Mouse (Mus musculus) kidney, postnatal 0 days (tissue): ENCODE results near the gene Gpr55. TPM values are rescaled to one million over a fixed set of nuclear protein-coding genes. Genes with fewer than 3 reads are reported as not detected.
A peak's percentile ranks its signal among the peaks of the same experiment; 100 is the strongest.

Experiments used
- ATAC-seq: fragments of 200-750 bp; cut with Nextera tagmentation; replicated peaks from 2 replicates; pipeline ENCODE4 v1.8.0; 2017; ENCODE audit warnings: low read depth, moderate number of reproducible peaks, moderate TSS enrichment, moderate library complexity; ENCODE audit not compliant: low FRiP score
- DNase-seq: peaks from one replicate; pipeline ENCODE4 v3.0.0-alpha.2; 2016; ENCODE audit warnings: low spot score
- H3K27ac ChIP-seq: fragments of 300-500 bp; sonication (generic); 2 replicates; pipeline ENCODE4 v1.5.1; 2014; ENCODE audit warnings: mild to moderate bottlenecking
- H3K27me3 ChIP-seq: fragments of 300-500 bp; sonication (generic); 2 replicates; pipeline ENCODE4 v1.6.1; 2014; ENCODE audit warnings: low read length, mixed read lengths; ENCODE audit not compliant: insufficient read depth
- H3K36me3 ChIP-seq: fragments of 300-500 bp; sonication (generic); 2 replicates; pipeline ENCODE4 v1.6.1; 2014; ENCODE audit warnings: low read length, mixed read lengths; ENCODE audit not compliant: insufficient read depth
- H3K4me1 ChIP-seq: fragments of 300-500 bp; sonication (generic); replicated peaks from 2 replicates; pipeline ENCODE4 v1.6.1; 2014; ENCODE audit warnings: antibody characterized with exemption, low read length, mixed read lengths; ENCODE audit not compliant: insufficient read depth
- H3K4me2 ChIP-seq: fragments of 300-500 bp; sonication (generic); 2 replicates; pipeline ENCODE4 v1.6.1; 2014; ENCODE audit warnings: mild to moderate bottlenecking, low read length, moderate library complexity, mixed read lengths
- H3K4me3 ChIP-seq: fragments of 300-500 bp; sonication (generic); replicated peaks from 2 replicates; pipeline ENCODE4 v1.5.1; 2014; ENCODE audit warnings: low read depth, low read length
- H3K9ac ChIP-seq: fragments of 300-500 bp; sonication (generic); 2 replicates; pipeline ENCODE4 v1.6.1; 2014; ENCODE audit warnings: low read depth, low read length
- H3K9me3 ChIP-seq: fragments of 300-500 bp; sonication (generic); replicated peaks from 2 replicates; pipeline ENCODE4 v1.6.1; 2016; ENCODE audit warnings: low read length, inconsistent platforms, mixed read lengths
- CTCF ChIP-seq: IDR thresholded peaks from 2 replicates; pipeline ENCODE4 v1.5.1; 2016; ENCODE audit warnings: antibody characterized with exemption, low read depth, mild to moderate bottlenecking, moderate library complexity
- WGBS: fragments of 180-500 bp; shearing (Covaris S2); extraction: QIAGEN DNeasy Blood & Tissue Kit; methylation state at CpG from one replicate; pipeline ENCODE4 v1.1.7; 2014; 5-methylcytosine and 5-hydroxymethylcytosine counted together
- polyA plus RNA-seq: library from polyadenylated mRNA; unstranded; fragments of >200 nt; fragmentation: Nextera tagmentation; extraction: Ambion mirVana; gene quantifications from 2 replicates; pipeline ENCODE4 v1.2.1, GENCODE M21; 2015

The Gpr55 gene
- polyA plus RNA-seq, 1 experiment from 2014 or later: 0.03 TPM

DNA sequence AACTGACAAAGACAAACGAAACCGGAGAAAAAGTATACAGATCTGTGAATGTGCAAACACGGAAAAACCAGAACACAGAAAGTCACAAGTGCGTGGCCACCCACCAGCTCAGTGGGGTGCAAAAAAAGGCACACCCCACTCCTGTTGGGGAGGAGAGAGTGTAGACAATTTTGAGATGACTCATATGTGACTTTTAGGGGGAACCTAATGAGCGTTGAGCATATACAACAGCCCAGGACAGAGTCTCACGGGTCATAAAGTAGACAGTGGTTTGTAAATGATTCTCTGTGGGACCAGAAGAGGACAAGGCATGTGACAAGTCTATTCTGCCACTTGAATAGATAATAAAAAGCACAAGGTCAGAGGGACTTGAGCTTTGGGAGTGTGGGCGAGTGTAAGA lies 27.6 kb downstream of the Gpr55 start:
- H3K4me1 ChIP-seq: 0 out of 2 replicates have a peak, but pooled peaks cover 15% of the 10 kb centered on the region

GRCm38 (mm10) chr1:85931170-85931569 lies 29.6 kb downstream of the Gpr55 start:
- no peak for ATAC-seq
- Histone ChIP-seq H3K4me2 (no peak overlapping the region), H3K9ac (no peak overlapping the region), H3K4me3 (no peak overlapping the region), H3K36me3 (no peaks in the 10 kb centered on the region), H3K9me3 (no peaks in the 10 kb centered on the region), H3K27me3 (no peaks in the 10 kb centered on the region), H3K27ac (no peak overlapping the region), H3K4me1 (0 out of 2 replicates have a peak, but pooled peaks cover 18% of the 10 kb centered on the region)
- no peak for DNase-seq
- TF ChIP-seq CTCF: no peak
- WGBS: 85% methylated on average over 5 of the region's 5 CpGs

More for the DNA sequence above, 27.6 kb downstream of the Gpr55 start:
- no peak for TF ChIP-seq CTCF
- H3K4me2 ChIP-seq: peak overlapping the region; percentile 46
- H3K27me3 ChIP-seq: no peaks in the 10 kb centered on the region
- H3K36me3 ChIP-seq: no peaks in the 10 kb centered on the region
- no peaks in the 10 kb centered on the region for H3K9me3 ChIP-seq
- no peak overlapping the region for H3K4me3 ChIP-seq
- H3K9ac ChIP-seq: no peak overlapping the region
- 4% methylated on average over 7 of the region's 7 CpGs for WGBS
- peak; percentile 60 for ATAC-seq
- peak overlapping the region; percentile 76 for H3K27ac ChIP-seq
- DNase-seq: no peak

- H3K9ac ChIP-seq: no peak overlapping the region
- H3K27ac ChIP-seq: no peak overlapping the region
Measured at GRCm38 (mm10) chr1:85929406-85929805, 31.4 kb downstream of the Gpr55 start.

GRCm38 (mm10) chr1:85928688-85929065 lies 32.1 kb downstream of the Gpr55 start:
- Histone ChIP-seq H3K27me3 (no peaks in the 10 kb centered on the region), H3K27ac (peak overlapping the region; percentile 48; the same call in 1 of the 2 replicates), H3K4me2 (no peak overlapping the region), H3K9ac (no peak overlapping the region), H3K36me3 (no peaks in the 10 kb centered on the region), H3K9me3 (no peaks in the 10 kb centered on the region), H3K4me1 (0 out of 2 replicates have a peak, but pooled peaks cover 15% of the 10 kb centered on the region), H3K4me3 (no peak overlapping the region)
- peak; percentile 57 for ATAC-seq
- TF ChIP-seq CTCF: no peak
- WGBS: 21% methylated on average over 4 of the region's 4 CpGs
- peak; percentile 52 for DNase-seq

More at GRCm38 (mm10) chr1:85929406-85929805, 31.4 kb downstream of the Gpr55 start:
- DNase-seq (no peak), ATAC-seq (no peak)
- TF ChIP-seq CTCF: no peak
- no peaks in the 10 kb centered on the region for H3K9me3 ChIP-seq
- no peaks in the 10 kb centered on the region for H3K27me3 ChIP-seq
- H3K4me2 ChIP-seq: no peak overlapping the region
- H3K4me3 ChIP-seq: no peak overlapping the region
- 0 out of 2 replicates have a peak, but pooled peaks cover 18% of the 10 kb centered on the region for H3K4me1 ChIP-seq
- H3K36me3 ChIP-seq: no peaks in the 10 kb centered on the region
- 78% methylated on average over 6 of the region's 6 CpGs for WGBS

DNA sequence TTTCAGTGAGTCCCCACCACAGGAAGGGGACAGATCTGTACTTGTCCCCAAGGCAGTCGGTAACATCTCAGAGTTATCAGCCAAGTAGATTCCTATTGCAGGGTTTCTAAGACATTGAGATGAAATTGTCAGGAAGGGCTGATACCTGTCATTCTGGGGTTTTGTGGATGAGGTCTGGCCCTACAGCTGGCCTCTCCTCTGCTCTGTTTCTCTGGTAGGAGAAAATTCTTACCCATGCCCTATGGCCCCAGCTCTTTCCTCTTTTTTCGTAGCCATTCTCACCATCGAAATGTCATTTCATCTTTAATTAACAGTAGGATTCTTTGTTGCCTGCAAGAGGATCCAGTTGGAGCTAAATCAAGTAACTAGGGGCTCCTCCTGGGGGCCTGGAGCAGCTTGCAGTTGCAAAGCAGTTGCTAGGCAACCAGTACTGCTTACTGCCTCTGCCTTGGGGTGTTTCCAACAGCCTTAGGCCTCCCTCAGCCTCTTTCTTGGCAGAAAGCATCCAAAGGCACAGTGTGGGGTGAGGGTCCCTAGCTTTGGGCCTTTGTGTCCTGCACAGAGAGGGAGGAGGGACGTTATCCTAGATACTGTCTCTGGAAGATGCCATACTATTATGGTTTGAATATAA lies 32.6 kb downstream of the Gpr55 start, which contains the start of gene 4933407L21Rik:
4933407L21Rik (plus strand) TSS at position 427 of the 631 bp plus-strand sequence.
- Histone ChIP-seq H3K27ac (peak within 1 kb of the TSS; percentile 48), H3K4me3 (no peak within 1 kb of the TSS), H3K36me3 (no peaks in the 10 kb centered on the region), H3K9ac (no peak within 1 kb of the TSS), H3K9me3 (no peaks in the 10 kb centered on the region), H3K27me3 (no peaks in the 10 kb centered on the region), H3K4me1 (0 out of 2 replicates have a peak, but pooled peaks cover 10% of the 10 kb centered on the region), H3K4me2 (no peak within 1 kb of the TSS)
- TF ChIP-seq CTCF: no peak
- ATAC-seq: peak; percentile 41; the same call in 1 of the 2 replicates
- DNase-seq: peak; percentile 71
- WGBS: 34% methylated on average over 4 of the region's 4 CpGs

DNA sequence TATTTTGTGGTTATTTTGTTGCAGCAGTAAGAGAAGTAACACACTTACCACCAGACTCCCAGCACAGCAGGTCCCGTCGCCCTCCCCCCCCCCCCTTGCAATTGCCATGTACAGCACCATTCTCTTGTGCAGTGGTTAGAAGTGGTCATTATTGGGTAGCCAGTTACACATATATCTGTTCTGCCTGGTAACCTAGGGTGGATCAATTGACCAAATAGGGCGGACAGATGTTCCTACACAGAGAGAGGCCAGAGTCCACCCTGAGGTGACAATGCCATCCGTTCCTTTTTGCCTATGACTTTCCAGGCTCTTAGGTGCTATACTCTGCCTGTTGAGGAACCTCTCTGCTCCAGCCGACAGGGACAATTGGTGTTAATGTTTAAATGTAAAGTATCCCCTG lies 35.6 kb downstream of the Gpr55 start:
- H3K4me1 ChIP-seq: 0 out of 2 replicates have a peak, but pooled peaks cover 6% of the 10 kb centered on the region
- H3K27me3 ChIP-seq: no peaks in the 10 kb centered on the region
- H3K4me2 ChIP-seq: no peak overlapping the region
- WGBS: 78% methylated on average over 5 of the region's 5 CpGs
- H3K4me3 ChIP-seq: no peak overlapping the region
- DNase-seq: no peak
- no peak overlapping the region for H3K9ac ChIP-seq
- TF ChIP-seq CTCF: no peak
- ATAC-seq: no peak
- H3K27ac ChIP-seq: no peak overlapping the region
- no peaks in the 10 kb centered on the region for H3K36me3 ChIP-seq
- H3K9me3 ChIP-seq: no peaks in the 10 kb centered on the region
